Mouse (Mus musculus) CH12.LX (cell line): Measurements from ENCODE around the gene Fam189a2. TPM values are rescaled to one million over a fixed set of nuclear protein-coding genes. Genes with fewer than 3 reads are reported as not detected.

Experiments
- DNase-seq: peaks from one replicate; pipeline ENCODE4 v3.0.0-alpha.2; 2013; ENCODE audit errors: extremely low read depth
- H3K27ac ChIP-seq: 2 replicates; pipeline ENCODE4 v1.5.1; 2012; ENCODE audit warnings: low read depth, mild to moderate bottlenecking, control low read depth, moderate library complexity; ENCODE audit not compliant: insufficient read depth
- H3K27me3 ChIP-seq: replicated peaks from 2 replicates; pipeline ENCODE3; 2012; ENCODE audit warnings: inconsistent platforms
- H3K36me3 ChIP-seq, 2 experiments: replicated peaks in 1 of 2; 2 replicates each; pipeline versions ENCODE3 to v1.6.1; 2012; ENCODE audit warnings: inconsistent platforms in 1 of 2, low read length in 1 of 2, mild to moderate bottlenecking in 1 of 2, mixed read lengths in 1 of 2, moderate library complexity in 1 of 2; ENCODE audit not compliant: control insufficient read depth in 1 of 2, insufficient read depth in 1 of 2
- H3K4me1 ChIP-seq, 2 experiments: 2 replicates each; pipeline ENCODE4 v1.6.1; 2012; ENCODE audit warnings: inconsistent platforms in 1 of 2, moderate library complexity in 1 of 2; ENCODE audit not compliant: insufficient read depth in 2 of 2, control insufficient read depth in 1 of 2
- H3K4me2 ChIP-seq: 2 replicates; pipeline ENCODE4 v1.6.1; 2012; ENCODE audit warnings: low read depth, mild to moderate bottlenecking, control low read depth; ENCODE audit not compliant: poor library complexity, insufficient read depth, severe bottlenecking
- H3K4me3 ChIP-seq, 3 experiments: fragments of 150-350 bp in 1 of 3; sonication (generic) in 1 of 3; replicated peaks in 1 of 3; 2 replicates each; pipeline versions ENCODE3 to v1.5.1; 2011 to 2012; ENCODE audit warnings: low read depth in 2 of 3, low read length in 2 of 3, mild to moderate bottlenecking in 2 of 3, moderate library complexity in 2 of 3, control low read depth in 1 of 3, improper control_type of control experiment in 1 of 3, inconsistent platforms in 1 of 3, mixed read lengths in 1 of 3; ENCODE audit not compliant: poor library complexity in 1 of 3
- H3K79me2 ChIP-seq: replicated peaks from 2 replicates; pipeline ENCODE4 v1.6.1; 2012; ENCODE audit warnings: mild to moderate bottlenecking, moderate library complexity; ENCODE audit not compliant: control insufficient read depth, poor library complexity, insufficient read depth, severe bottlenecking; ENCODE audit errors: extremely low read depth
- H3K9ac ChIP-seq: 2 replicates; pipeline ENCODE4 v1.6.1; 2012; ENCODE audit warnings: low read depth, mild to moderate bottlenecking, control low read depth, moderate library complexity; ENCODE audit not compliant: insufficient read depth
- H3K9me3 ChIP-seq: replicated peaks from 2 replicates; pipeline ENCODE3; 2012; ENCODE audit warnings: low read length, inconsistent platforms, mixed read lengths
- BHLHE40 ChIP-seq: IDR thresholded peaks from 2 replicates; pipeline ENCODE4 v1.6.1; 2011; ENCODE audit warnings: mild to moderate bottlenecking, low read depth, low read length, improper control_type of control experiment
- CHD1 ChIP-seq: IDR thresholded peaks from 2 replicates; pipeline ENCODE4 v1.6.1; 2012; ENCODE audit warnings: low read depth, low read length, improper control_type of control experiment, inconsistent platforms
- CTCF ChIP-seq, 2 experiments: IDR thresholded peaks in 1 of 2; conservative IDR thresholded peaks in 1 of 2; 2 replicates each; pipeline ENCODE4 v1.5.1; 2011 to 2012; ENCODE audit warnings: low read depth in 2 of 2, low read length in 2 of 2, improper control_type of control experiment in 1 of 2, inconsistent platforms in 1 of 2, mild to moderate bottlenecking in 1 of 2, moderate library complexity in 1 of 2
- EP300 ChIP-seq: IDR thresholded peaks from 2 replicates; pipeline ENCODE4 v1.6.1; 2011; ENCODE audit warnings: low read length, improper control_type of control experiment
- ETS1 ChIP-seq: conservative IDR thresholded peaks from 2 replicates; pipeline ENCODE4 v1.6.1; 2012; ENCODE audit warnings: low read depth, mild to moderate bottlenecking, inconsistent platforms, low read length, improper control_type of control experiment, moderate library complexity
- GABPA ChIP-seq: IDR thresholded peaks from 2 replicates; pipeline ENCODE4 v1.6.1; 2012; ENCODE audit warnings: low read depth, low read length, improper control_type of control experiment, inconsistent platforms; ENCODE audit not compliant: insufficient replicate concordance
- HCFC1 ChIP-seq: IDR thresholded peaks from 2 replicates; pipeline ENCODE4 v1.6.1; 2012; ENCODE audit warnings: low read depth, mild to moderate bottlenecking, inconsistent platforms, low read length, improper control_type of control experiment
- IRF4 ChIP-seq: IDR thresholded peaks from 2 replicates; pipeline ENCODE4 v1.6.1; 2014; ENCODE audit warnings: low read depth, mild to moderate bottlenecking, inconsistent platforms, low read length, improper control_type of control experiment
- JUN ChIP-seq: IDR thresholded peaks from 2 replicates; pipeline ENCODE4 v1.6.1; 2011; ENCODE audit warnings: low read depth, mild to moderate bottlenecking, low read length, improper control_type of control experiment, moderate library complexity; ENCODE audit not compliant: insufficient read depth
- MAX ChIP-seq: IDR thresholded peaks from 2 replicates; pipeline ENCODE4 v1.6.1; 2011; ENCODE audit warnings: low read length, improper control_type of control experiment
- MAZ ChIP-seq: IDR thresholded peaks from 2 replicates; pipeline ENCODE4 v1.6.1; 2012; ENCODE audit warnings: low read depth, mild to moderate bottlenecking, inconsistent platforms, low read length, improper control_type of control experiment, moderate library complexity
- MYC ChIP-seq: IDR thresholded peaks from 2 replicates; pipeline ENCODE4 v1.6.1; 2011; ENCODE audit warnings: low read depth, mild to moderate bottlenecking, improper control_type of control experiment, low read length
- POLR2AphosphoS2 ChIP-seq: IDR thresholded peaks from 2 replicates; pipeline ENCODE4 v1.6.1; 2011; ENCODE audit warnings: low read depth, low read length, improper control_type of control experiment
- RAD21 ChIP-seq: IDR thresholded peaks from 2 replicates; pipeline ENCODE4 v1.6.1; 2011; ENCODE audit warnings: low read depth, mild to moderate bottlenecking, low read length, improper control_type of control experiment, moderate library complexity
- RCOR1 ChIP-seq: conservative IDR thresholded peaks from 2 replicates; pipeline ENCODE4 v1.6.1; 2012; ENCODE audit warnings: low read depth, mild to moderate bottlenecking, inconsistent platforms, low read length, improper control_type of control experiment
- SMC3 ChIP-seq: IDR thresholded peaks from 2 replicates; pipeline ENCODE4 v1.6.1; 2011; ENCODE audit warnings: low read depth, low read length, improper control_type of control experiment
- USF1 ChIP-seq: IDR thresholded peaks from 2 replicates; pipeline ENCODE4 v1.6.1; 2014; ENCODE audit warnings: low read depth, mild to moderate bottlenecking, inconsistent platforms, low read length, improper control_type of control experiment
- USF2 ChIP-seq: conservative IDR thresholded peaks from 2 replicates; pipeline ENCODE4 v1.6.1; 2011; ENCODE audit warnings: low read depth, low read length, improper control_type of control experiment
- ZC3H11A ChIP-seq: IDR thresholded peaks from 2 replicates; pipeline ENCODE4 v1.6.1; 2012; ENCODE audit warnings: low read depth, mild to moderate bottlenecking, inconsistent platforms, low read length, improper control_type of control experiment
- dilution Hi-C: fragments of 300-500 bp; cut with MboI; formaldehyde crosslinking; loops from 2 replicates; pipeline ENCODE4 v1.14.3; 2020; ENCODE audit warnings: low sequenced_read_pairs; ENCODE audit not compliant: extremely low pct_unique_long_range_greater_than_20kb, extremely low pct_ligation_motif_present
- in situ Hi-C: fragments of 300-500 bp; cut with MboI; formaldehyde crosslinking; loops from 3 replicates; pipeline ENCODE4 v1.14.3; 2019; ENCODE audit warnings: low sequenced_read_pairs, low pct_ligation_motif_present, low pct_unique_long_range_greater_than_20kb, mixed read lengths
- polyA plus RNA-seq: library from polyadenylated mRNA; unstranded; fragments of >175 nt; gene quantifications from 2 replicates; pipeline ENCODE4 v1.2.1, GENCODE M21; 2012; ENCODE audit warnings: low read depth; ENCODE audit not compliant: insufficient read length
- total RNA-seq, 2 experiments: library from RNA; depleted of rRNA; stranded (reverse); fragments of 300-350 nt in 1 of 2; fragments of >200 nt in 1 of 2; gene quantifications; 2 replicates each; pipeline ENCODE4 v1.2.3; 2012 to 2014

The Fam189a2 gene
- total and polyA plus RNA-seq, 3 experiments: not detected

DNA sequence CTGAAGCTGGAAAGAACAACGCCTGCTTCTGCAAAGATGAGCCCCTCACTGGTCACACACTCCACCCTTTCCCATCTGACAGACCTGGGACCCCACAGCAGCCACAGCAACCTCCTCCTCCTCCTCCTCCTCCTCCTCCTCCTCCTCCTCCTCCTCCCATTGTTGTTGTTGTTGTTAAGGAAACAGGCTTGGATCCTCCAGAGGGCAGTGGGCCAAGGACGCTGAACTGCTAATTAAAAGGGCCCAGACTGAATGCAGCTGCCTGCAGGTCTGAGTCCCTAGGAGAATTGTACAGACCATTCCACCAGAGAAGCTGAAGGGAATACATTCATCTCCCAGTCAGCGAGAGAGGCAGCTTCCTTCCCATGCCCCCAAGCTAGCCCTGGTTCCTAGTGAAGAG lies 70.5 kb downstream of the Fam189a2 start:
- in situ Hi-C loops: no loop called here
- no peaks in the 10 kb centered on the region for H3K4me1 ChIP-seq

DNA sequence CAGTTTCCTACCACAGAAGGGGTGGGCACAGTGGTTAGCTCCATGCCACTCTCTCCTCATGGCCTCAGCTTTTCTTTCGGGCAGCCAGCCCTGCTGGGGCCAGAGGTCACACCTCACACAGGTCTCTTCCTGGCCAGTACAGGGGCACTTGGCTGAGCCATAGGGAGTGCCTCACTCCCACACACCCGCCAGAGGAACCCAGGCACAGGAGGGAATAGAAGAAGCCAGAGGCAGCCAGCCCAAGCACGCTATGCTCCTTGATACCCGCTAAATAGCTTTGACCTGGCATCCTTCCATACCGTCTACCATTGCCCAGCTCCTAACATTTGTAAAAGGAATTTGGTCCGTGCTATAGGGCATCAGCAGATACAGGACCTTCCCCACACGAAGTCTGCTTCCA lies 70.9 kb downstream of the Fam189a2 start:
- no peak overlapping the region for H3K9ac ChIP-seq
- no peaks in the 10 kb centered on the region for H3K27me3 ChIP-seq
- H3K4me2 ChIP-seq: no peak overlapping the region
- H3K79me2 ChIP-seq: no peaks in the 10 kb centered on the region
- H3K27ac ChIP-seq: no peak overlapping the region
- TF ChIP-seq JUN (no peak), GABPA (no peak), ETS1 (no peak), CHD1 (no peak), IRF4 (no peak), SMC3 (no peak), CTCF (conservative IDR thresholded peaks at IDR 0.05 in 1 of 2, IDR thresholded peaks at IDR 0.05 in 1 of 2; ENCODE audit: low read depth in 2 of 2, low read length in 2 of 2) (no peak)
- no peak for DNase-seq
- dilution Hi-C loops: no loop called here
- H3K4me3 ChIP-seq: no peak overlapping the region
- H3K9me3 ChIP-seq: no peaks in the 10 kb centered on the region
- H3K36me3 ChIP-seq: no peaks in the 10 kb centered on the region
- in situ Hi-C loops: no loop called here
- H3K4me1 ChIP-seq: no peaks in the 10 kb centered on the region

More for the DNA sequence above, 70.5 kb downstream of the Fam189a2 start:
- H3K79me2 ChIP-seq: no peaks in the 10 kb centered on the region
- H3K27me3 ChIP-seq: no peaks in the 10 kb centered on the region
- no peak overlapping the region for H3K4me3 ChIP-seq
- no peak overlapping the region for H3K4me2 ChIP-seq
- H3K9me3 ChIP-seq: no peaks in the 10 kb centered on the region
- dilution Hi-C loops: no loop called here
- no peak overlapping the region for H3K9ac ChIP-seq
- H3K36me3 ChIP-seq: no peaks in the 10 kb centered on the region
- TF ChIP-seq MAX: no peak
- TF ChIP-seq MAZ: no peak
- no peak for TF ChIP-seq RCOR1
- TF ChIP-seq USF2: no peak
- no peak for TF ChIP-seq HCFC1
- TF ChIP-seq MYC: no peak
- TF ChIP-seq BHLHE40: no peak
- no peak for TF ChIP-seq USF1
- TF ChIP-seq EP300: no peak
- no peak for TF ChIP-seq RAD21
- TF ChIP-seq CHD1: no peak
- no peak for TF ChIP-seq ETS1
- no peak for TF ChIP-seq IRF4
- no peak for TF ChIP-seq GABPA
- no peak for TF ChIP-seq POLR2AphosphoS2
- TF ChIP-seq ZC3H11A: no peak
- no peak for TF ChIP-seq CTCF (conservative IDR thresholded peaks at IDR 0.05 in 1 of 2, IDR thresholded peaks at IDR 0.05 in 1 of 2; ENCODE audit: low read depth in 2 of 2, low read length in 2 of 2)
- no peak for DNase-seq
- no peak overlapping the region for H3K27ac ChIP-seq
